Comparison of ENCODE assay signal across 11 mouse cellular contexts in the genomic region with DNA sequence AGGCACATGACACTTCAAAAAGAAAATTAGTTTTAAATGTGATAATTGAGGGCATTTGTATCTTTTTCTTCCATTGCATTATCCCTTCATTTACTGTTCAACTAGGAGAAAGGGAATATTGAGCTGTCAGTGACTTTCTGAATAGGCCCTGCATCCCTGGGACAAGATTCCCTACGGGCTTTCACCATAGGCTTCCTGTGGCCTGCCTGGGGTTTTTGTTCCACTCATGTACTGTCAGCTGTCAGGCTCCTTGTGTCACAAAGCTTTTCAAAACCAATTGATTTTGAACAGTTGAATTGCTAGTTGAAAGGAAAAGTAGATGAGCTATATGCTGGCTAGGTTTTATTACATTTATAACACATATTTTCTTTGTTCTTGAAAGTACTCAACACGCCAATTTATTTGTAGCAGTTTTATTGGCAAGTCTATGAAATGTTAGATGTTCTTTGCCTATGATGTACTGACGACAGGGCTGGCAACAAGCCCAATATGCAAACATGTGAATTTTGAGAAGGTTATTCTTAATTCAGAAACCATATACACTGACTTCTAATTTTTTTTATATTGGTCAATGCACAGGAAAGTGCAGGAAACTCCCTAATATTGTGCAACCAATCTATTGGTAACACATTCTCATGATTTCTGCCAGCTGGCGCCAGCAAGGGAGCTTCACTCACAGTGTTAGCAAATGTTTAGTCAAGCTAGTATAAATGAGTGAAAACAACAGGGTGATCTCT. TPM values are rescaled to one million over a fixed set of nuclear protein-coding genes. Genes with fewer than 3 reads are reported as not detected.
DNase-seq lines count a peak whose midpoint lies in the region; ATAC-seq lines count a peak whose summit lies in the region.
"Had no signal": no experiment of that assay in that cellular context is flagged by ENCODE, and none has a peak within 500 bp of the region (broad histone marks: within the 10 kb centered on the region; RNA-seq: fewer than 3 reads in every experiment).

No protein-coding gene starts in this region.

- H3K36me3 ChIP-seq in kidney, embryonic 14.5 days (ENCODE audit: control insufficient read depth, insufficient read depth, low read length): no peaks in the 10 kb centered on the region
- H3K36me3 ChIP-seq: neural tube, embryonic 13.5 days; stomach, embryonic 15.5 days had no signal

- H3K27ac ChIP-seq in kidney, embryonic 14.5 days (ENCODE audit: low read depth, low read length): no peak overlapping the region
- H3K27ac ChIP-seq: neural tube, embryonic 13.5 days; stomach, embryonic 15.5 days had no signal

- no peak overlapping the region for H3K4me3 ChIP-seq in kidney, embryonic 14.5 days (ENCODE audit: low read length)
- H3K4me3 ChIP-seq: neural tube, embryonic 13.5 days; stomach, embryonic 15.5 days had no signal

- H3K27me3 ChIP-seq in kidney, embryonic 14.5 days (ENCODE audit: control insufficient read depth, insufficient read depth, low read length): no peaks in the 10 kb centered on the region
- H3K27me3 ChIP-seq: neural tube, embryonic 13.5 days; stomach, embryonic 15.5 days had no signal

- H3K4me1 ChIP-seq in kidney, embryonic 14.5 days (ENCODE audit: control insufficient read depth, insufficient read depth, low read length): no peaks in the 10 kb centered on the region
- H3K4me1 ChIP-seq: neural tube, embryonic 13.5 days; stomach, embryonic 15.5 days had no signal

- 64% methylated on average over 4 of the region's 4 CpGs for WGBS in kidney, embryonic 14.5 days

- DNase-seq in adrenal gland, postnatal 10 days: peak; percentile 24
- DNase-seq in adrenal gland, adult 8-10 months: no peak
- DNase-seq in kidney, postnatal 25 days: no peak
- peak; percentile 91 for DNase-seq in NIH3T3 (ENCODE audit: low read depth)
- DNase-seq in layer of hippocampus, adult 9-11 months: peak; percentile 12
- DNase-seq in natural killer cell, adult 2 months (ENCODE audit: low spot score in 2 of 2): no peak
- DNase-seq: embryo, embryonic 11 days had no signal

- 0 out of 2 replicates have a peak, but pooled peaks have one; percentile 16 for ATAC-seq in kidney, embryonic 14.5 days (ENCODE audit: low FRiP score, low TSS enrichment)
- ATAC-seq in megakaryocyte-erythroid progenitor cell, adult 5-6 weeks (replicated peaks; ENCODE audit: low FRiP score, low TSS enrichment, poor library complexity, severe bottlenecking): no peak

- H3K4me2 ChIP-seq in kidney, embryonic 14.5 days (replicated peaks; ENCODE audit: low read depth, low read length): no peak overlapping the region
- H3K4me2 ChIP-seq: neural tube, embryonic 13.5 days; stomach, embryonic 15.5 days had no signal

- no peak overlapping the region for H3K9ac ChIP-seq in kidney, embryonic 14.5 days (ENCODE audit: low read depth, low read length)
- H3K9ac ChIP-seq: neural tube, embryonic 13.5 days; stomach, embryonic 15.5 days had no signal

- H3K9me3 ChIP-seq in kidney, embryonic 14.5 days (ENCODE audit: control insufficient read depth, low read length): no peaks in the 10 kb centered on the region
- H3K9me3 ChIP-seq: neural tube, embryonic 13.5 days; stomach, embryonic 15.5 days had no signal

RNA-seq across cellular contexts. Expression of gene Arsj, which starts 37.4 kb away (rescaled TPM):
- under 1 TPM; 0.51 to 0.64 TPM for total RNA-seq in adrenal gland, postnatal 10 days (2021)
- under 1 TPM in 3 of 4 experiments, not detected in 1; 0.18 to 0.20 (median 0.19) TPM for total RNA-seq in adrenal gland, adult 8-10 months (2022)
- polyA plus RNA-seq in kidney, embryonic 14.5 days (2014; fragmentation: Nextera tagmentation; extraction: Ambion mirVana): 1.1 and 1.7 TPM in 2 replicates
- not detected in 2 replicates for total RNA-seq in megakaryocyte-erythroid progenitor cell, adult 5-6 weeks (2014; fragmentation: Nextera tagmentation)
- not detected in 2 replicates for total RNA-seq in megakaryocyte-erythroid progenitor cell, adult 5-6 weeks (2017)

Comparison
In these comparisons a context has a peak if more than half of its experiments do, and no peak if none do; other contexts are left out.
1. DNase-seq: peak in adrenal gland, postnatal 10 days (single experiment), NIH3T3 (single experiment) and layer of hippocampus, adult 9-11 months (single experiment); none in adrenal gland, adult 8-10 months (single experiment), kidney, postnatal 25 days (0 of 2) and natural killer cell, adult 2 months (0 of 2).